Mouse (Mus musculus) thymus, postnatal 4 days (tissue): ENCODE data around the gene Tmem265.
A peak's percentile ranks its signal among the peaks of the same experiment; 100 is the strongest.

ENCODE experiments used
- DNase-seq: peaks from one replicate; pipeline ENCODE4 v3.0.0; 2021

Tmem265 gene

DNA sequence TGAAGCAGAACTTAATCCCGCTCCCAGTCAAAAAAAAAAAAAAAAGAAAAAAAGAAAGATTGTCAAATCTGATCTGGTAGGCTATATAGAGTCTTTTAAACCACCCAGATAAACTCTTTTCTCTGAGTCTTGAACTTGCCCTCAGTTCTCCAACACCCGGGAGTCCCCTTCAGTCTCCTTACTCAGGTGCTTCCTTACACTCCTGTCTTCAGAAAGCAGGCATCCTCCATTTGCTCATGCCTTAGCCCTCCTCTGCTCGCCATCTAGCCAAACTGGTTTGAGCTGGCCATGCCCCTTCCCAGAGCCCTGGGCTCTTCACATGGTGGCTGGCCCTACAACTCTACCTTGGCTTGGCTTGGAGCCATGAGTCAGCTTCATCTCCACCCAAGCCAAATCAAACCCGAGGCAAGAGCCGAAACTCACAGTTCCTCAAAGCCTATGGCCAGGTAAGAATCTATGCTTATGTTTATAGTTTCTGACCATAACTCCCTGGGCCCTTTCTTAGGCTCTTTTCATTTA, at the start of gene Tmem265:
TSS of gene Tmem265 (plus strand) at position 51 of the 519 bp plus-strand sequence.
- DNase-seq: no peak

DNA sequence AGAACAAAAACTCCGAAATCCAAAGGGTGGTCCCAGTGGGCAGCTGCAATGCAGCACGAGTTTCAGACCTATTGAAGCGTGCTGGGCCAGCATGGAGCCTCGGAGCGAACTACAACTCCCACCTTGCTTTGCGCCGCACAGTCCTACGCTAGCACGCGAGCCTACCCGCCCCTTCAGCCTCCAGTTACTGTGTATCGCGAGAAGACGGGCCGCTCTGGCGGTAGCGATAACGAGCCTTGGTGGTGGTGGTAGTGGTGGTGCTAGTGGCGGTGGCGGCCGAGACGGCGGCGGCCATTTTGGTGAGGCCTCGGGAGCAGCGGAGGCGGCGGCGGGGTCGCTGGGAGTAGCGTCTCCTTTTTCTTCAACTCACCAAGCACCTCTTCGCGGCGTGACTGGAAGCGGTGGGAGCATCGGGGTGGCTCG, 49.4 kb upstream of the Tmem265 start, which contains the start of gene Srcap:
TSS of gene Srcap (plus strand) at position 176 of the 423 bp plus-strand sequence.
- peak; percentile 95 for DNase-seq

DNA sequence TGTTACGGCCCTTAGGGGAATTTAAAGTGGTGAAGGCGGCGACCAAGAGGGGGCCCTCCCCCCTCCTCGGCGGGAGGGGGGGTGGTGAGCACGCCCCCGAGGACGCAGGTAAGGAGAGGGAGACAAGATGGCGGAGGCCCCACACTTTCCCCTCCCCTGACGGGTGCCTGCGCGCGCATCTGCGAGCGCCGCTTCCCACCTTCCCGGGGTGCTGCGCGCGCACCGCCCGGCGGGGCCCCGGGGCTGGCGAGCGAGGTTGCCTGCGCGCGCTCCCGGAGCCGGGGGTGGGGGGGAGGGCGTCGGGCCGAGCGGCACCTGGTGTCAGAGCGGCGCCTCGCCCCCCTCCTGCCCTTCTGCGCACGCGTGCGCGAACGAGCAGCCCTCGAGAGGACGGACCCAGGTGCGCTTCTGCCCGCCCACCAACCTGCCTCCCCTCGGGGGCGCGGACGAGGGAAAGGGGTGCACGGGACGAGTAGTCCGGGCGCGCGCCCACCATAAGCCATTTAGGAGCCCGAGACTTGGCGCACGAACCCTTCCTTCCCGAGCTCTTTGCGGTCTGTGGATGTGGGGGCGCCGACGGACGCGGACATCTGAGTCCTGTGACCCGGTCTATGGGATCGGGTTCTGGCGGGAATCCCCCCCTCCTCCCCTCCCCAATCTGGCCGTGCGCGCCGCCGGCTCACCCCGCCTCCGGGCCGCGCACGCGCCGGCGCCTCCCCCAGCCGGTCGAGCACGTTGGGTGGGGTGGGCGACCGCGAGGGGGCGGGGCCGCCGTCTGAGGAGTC, 48.8 kb upstream of the Tmem265 start:
- DNase-seq: peak; percentile 99

DNA sequence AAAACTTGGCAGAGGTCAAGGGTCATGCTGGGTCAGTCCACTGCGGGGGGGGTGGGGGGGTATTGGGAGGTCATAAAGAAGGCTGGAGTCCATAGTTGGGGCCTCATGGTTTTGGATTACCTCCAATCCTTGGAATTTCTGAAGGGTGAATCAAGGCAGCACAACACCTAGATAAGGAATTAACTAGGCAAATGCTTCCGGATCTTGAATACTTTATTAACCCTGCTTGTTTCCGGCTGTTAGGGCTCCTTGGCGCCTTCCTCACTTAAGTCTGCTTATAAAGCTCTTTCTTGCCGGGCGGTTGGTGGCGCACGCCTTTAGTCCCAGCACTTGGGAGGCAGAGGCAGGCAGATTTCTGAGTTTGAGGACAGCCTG, 48.2 kb upstream of the Tmem265 start:
- DNase-seq: peak; percentile 42

DNA sequence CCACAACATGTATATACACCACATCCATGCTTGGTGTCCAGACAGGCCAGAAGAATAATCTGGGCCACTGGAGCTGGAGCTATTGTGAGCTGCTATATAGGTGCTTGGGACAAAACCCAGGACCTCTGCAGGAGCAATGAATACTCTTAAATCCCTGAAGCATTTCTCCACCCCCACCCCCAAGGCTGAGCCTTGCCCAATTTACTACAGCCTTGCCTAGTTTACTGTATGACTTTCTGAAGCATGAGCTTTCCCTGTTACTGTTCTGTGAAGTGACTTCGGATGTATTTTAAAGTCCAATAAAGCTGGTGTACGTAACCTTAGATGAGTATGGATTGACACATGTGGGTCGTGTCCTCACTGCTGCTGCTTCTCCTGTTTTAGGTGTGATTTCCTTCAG, 47.4 kb upstream of the Tmem265 start:
- DNase-seq: no peak

DNA sequence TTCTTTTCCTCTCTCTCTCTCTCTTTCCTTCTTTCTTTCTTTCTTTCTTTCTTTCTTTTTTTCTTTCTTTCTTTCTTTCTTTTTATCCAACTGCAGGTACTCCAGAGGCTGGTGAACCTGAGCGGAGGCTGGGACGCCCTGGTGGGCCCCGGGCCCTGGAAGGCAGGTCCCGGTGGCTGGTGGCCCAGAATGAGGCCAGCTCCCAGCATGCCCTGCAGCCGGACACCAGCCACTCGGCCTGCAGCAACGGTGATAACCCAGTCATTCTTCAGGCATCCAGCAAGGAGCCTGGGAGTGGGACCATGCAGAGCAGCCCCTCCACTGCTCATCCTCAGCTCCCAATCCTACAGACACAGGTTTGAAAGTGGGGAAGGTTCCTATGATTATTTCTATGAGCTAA, 45.3 kb upstream of the Tmem265 start:
- no peak for DNase-seq

DNA sequence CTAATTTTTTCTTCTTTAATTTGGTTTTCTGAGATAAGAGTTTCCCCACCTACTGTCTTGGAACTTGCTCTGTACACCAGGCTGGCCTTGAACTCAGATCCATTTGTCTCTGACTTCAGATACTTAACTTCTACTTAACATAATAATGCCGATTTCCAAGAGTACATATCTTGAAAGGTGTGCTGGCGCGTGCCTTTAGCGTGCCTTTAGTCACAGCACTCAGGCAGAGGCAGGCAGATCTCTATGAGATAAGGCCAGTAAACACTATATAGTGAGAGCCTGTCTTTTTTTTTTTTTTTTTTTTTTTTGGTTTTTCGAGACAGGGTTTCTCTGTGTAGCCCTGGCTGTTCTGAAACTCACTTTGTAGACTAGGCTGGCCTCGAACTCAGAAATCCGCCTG, 44.8 kb upstream of the Tmem265 start:
- DNase-seq: no peak

DNA sequence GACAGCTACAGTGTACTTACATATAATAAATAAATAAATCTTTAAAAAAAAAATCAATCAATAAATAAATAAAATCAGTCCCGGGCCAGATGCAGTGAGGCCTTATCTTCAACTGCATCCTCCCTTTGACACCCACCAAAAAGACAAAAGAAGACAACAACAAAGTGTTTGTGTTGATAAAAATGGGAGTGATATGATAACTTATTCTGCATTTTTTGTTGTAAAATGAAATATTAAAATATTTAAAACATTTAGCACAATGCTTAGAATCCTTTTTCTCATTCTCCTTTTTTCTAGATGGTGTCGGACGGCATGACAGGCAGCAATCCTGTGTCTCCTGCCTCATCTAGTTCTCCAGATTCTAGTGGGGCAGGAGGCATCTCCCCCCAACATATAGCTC, 41.9 kb upstream of the Tmem265 start, which contains the start of gene Gm42715:
TSS of gene Gm42715 (plus strand) at position 301 of the 400 bp plus-strand sequence.
- DNase-seq: no peak

DNA sequence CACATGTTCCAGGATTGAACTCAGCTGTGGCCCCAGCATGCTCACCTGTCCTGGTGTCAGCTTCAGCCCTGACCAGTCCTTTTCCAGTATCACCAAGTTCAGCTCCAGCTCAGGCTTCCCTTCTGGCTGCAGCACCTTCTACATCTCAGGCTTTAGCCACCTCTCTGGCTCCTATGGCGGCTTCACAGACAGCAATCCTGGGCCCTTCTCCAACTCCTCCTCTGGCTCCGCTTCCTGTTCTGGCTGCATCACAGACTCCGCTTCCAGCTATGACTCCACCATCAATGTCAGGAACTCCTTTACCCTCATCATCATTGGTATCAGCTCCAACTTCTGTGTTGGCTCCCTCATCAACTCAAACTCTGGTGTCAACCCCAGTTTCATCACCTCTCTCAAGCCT, 19.5 kb upstream of the Tmem265 start:
- no peak for DNase-seq

DNA sequence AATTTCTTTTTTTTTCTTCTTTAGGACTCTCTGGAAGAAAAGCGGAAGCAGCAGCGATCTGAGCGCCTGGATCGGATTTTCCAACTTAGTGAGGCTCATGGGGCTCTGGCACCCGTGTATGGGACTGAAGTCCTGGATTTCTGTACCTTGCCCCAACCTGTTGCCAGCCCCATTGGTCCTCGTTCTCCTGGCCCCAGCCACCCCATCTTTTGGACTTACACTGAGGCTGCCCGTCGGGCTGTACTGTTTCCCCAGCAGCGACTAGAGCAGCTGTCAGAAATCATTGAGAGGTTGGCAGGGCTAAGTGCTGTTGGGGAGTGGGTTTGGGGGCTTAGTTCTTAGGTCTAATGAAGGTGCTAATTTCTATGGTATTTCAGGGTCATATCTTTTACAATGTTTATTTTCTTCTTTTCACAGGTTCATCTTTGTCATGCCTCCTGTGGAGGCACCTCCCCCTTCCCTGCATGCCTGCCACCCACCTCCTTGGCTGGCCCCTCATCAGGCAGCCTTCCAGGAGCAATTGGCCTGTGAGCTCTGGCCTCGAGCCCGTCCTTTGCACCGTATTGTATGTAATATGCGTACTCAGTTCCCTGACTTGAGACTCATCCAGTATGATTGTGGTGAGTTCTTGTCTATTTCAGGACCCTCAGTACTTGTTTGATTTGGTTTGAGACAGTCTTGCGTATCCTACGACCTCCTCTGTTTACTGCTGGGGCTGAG, 11.9 kb upstream of the Tmem265 start:
- DNase-seq: no peak

DNA sequence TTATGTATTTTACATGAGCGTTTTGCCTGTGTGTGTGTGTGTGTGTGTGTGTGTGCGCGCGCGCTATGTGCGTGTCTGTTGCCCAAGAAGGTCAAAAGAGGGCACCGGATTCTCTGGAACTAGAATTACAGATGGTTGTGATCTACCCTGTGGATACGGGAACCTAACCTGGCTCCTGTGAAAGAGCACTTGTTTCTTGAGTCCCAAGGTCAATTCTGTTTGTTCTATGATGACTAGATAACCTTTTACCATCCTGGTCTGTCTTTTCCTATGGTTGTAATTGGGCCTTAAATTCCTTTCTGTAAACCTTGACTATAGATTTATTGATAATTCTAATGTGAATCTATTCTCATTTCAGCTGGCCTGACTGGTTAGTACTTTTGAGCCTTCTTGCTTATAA, 9.6 kb upstream of the Tmem265 start:
- no peak for DNase-seq

DNA sequence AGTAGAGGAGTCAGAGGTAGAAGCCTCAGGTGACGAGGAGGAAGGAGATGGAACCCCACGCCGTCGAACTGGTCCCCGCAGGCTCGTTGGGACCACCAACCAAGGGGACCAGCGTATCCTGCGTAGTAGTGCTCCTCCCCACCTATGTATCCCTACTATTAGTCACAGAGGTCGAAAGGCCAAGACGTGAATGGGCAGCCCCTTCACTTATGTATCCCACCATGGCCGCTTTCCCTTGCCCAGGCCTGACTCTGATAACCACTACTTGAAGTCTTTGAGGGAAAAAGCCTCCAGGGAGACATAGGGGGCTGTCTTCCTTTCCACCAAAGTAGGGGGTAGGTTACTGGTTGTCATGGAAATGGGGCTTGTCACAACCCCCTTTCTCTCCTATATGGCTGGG, 610 bp upstream of the Tmem265 start:
- DNase-seq: no peak

DNA sequence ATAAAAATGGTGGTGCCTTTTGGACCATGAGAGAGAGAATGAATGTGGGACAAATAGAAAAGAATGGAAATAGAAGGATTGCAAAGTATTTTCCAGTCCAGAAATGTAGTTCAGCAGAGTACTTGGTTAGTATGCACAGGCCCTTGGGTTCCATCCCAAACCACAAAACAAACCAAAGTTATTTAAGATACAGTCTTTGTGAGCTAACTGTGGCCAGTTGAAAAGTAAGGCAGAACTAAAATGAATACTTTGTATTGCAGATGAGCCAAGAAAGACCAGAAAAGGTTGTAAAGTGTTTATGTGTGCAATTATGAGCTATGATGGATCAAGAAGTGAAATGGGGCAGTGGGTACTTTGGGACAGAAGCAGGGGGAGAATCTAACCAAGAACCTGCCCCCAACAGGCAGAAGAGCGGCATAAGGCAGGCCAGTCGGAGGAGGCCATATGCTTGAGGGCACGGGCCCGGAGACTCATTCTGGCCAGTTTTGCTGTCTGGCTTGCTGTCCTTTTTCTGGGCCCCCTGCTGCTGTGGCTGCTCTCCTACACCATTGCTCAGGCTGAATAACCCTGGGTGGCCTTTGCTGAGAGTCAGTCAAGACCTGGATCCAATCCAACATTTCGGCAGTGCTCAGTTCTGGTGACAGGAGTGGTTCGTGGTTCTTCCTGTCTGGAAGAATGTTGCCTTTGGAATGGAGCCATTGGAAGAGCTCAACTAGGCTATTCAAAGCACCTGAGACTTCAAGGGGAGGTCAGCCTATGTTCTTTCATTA, 3.4 kb downstream of the Tmem265 start:
- no peak for DNase-seq

DNA sequence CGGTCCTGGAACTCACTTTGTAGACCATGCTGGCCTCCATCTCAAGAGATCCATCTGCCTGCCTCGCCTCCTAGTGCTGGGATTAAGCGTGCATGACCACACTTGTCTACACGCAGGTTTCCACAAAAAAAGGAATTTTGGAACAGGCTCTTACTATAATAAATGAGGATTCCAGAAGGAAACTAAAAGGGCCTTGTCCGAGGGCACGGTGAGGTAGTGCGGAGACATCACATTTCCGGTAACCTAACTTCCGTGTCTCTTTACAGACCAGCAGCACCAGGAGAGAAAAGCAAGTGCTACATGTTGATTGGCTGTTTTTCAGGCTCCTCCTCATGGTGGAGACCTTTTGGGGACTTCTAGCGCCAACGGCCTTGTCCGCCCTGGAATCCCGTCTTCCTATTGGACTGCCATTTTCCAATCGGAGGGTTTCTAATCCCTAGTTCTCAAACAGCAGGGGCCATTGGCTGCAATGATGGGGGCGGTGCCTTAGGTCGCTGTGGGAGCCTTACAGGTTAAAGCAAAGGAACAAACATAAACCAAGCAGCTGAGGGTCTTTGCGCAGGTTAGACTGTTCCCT, 11.8 kb downstream of the Tmem265 start, which contains the start of gene Phkg2:
TSS of gene Phkg2 (plus strand) at position 446 of the 577 bp plus-strand sequence.
- DNase-seq: peak; percentile 84

DNA sequence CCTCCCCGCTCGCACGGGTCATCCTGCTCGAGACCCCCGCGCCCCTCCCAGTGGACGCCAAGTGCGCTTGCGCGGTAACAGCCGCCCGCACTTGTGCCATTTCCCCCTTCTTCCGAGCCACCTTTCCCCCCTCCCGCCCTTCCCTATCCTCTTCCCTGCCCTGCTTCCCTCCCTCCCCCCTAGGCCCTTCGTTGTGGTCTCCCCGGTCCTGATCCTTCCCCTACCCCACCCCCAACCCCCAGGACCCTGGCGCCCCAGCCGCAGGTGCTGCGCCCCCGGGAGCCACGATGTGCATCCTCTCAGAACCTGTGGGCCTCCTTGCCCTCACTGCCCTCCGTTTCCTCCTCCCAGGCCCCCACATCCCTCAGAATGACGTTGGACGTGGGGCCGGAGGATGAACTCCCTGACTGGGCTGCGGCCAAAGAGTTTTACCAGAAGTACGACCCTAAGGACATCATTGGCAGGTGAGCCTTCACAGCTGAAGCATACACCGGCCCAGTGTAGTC, 12.4 kb downstream of the Tmem265 start:
- no peak for DNase-seq

DNA sequence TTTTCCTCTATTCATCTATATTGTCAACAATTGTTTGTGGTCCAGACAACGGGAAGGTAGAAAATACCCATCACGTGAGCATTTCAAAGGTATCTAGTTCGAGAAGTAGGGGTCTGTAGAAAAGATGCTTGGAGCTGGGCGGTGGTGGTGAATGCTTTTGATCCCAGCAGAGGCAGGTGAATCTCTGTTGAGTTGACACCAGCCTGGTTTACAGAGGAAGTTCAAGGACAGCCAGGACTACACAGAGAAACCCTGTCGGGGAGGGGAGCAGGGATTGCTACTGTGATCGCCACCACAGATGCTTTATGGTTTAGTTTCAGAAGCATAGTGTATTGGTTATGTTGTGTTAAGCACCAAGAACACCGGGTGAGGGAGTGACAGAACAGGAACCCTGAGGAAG, 12.9 kb downstream of the Tmem265 start:
- DNase-seq: peak; percentile 15

DNA sequence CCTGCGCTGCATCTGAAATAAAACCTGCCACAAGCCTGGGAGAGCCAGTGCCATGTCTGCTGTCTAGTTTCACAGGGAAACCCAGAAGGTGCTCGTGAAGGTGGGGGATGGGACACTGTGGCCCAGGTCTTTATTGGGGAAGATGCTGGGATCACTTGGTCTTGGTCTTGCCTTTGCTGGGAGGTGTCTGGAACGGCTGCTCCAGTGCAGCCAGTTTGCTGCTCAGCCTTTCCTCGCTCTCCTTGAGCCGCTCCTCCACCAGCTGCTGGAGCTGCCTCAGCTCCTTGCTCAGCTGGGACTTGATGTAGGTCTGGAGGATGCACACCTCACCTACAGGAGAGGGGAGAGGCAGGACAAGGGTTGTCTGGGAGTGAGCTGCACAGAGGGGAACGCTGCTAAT, 22.1 kb downstream of the Tmem265 start:
- DNase-seq: no peak

DNA sequence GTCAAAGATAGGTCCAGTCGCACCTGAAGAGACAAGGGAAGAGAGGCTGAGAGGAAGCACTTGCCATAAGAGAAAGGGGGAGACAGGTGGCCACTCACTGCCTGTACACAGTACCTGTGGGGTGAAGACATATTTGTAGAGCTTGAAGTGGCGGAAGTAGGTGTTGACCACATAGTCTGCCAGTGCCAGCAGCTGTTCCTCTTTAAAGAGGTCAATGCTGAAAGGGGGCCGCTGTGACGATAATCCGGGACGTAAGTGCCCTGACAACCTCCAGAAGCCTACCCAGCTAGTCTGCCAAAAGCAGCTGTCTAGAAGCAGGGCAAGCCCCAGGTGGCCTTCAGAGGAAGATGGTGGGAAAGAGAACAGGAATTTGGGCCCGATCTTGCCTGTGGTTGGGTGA, 23.8 kb downstream of the Tmem265 start:
- no peak for DNase-seq

DNA sequence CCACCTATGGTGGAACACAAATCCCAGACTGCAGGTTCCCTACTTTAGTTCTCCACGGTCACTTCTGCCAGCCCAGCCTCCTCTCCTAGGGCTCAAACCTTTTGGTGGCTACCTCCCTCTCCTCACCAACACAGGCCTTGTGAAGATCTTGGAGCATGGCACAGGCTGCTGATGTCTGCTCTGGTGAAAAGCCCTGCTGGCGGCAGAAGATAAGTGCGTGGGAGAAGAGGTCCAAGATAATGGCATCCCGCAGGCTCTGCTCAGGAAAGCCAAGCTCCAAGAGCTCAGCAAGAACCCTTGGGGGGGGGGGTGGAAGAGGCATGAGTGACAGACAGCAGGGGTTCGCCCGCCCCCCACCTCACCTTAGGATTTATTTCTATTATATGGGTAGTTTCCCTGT, 25.0 kb downstream of the Tmem265 start:
- DNase-seq: no peak

DNA sequence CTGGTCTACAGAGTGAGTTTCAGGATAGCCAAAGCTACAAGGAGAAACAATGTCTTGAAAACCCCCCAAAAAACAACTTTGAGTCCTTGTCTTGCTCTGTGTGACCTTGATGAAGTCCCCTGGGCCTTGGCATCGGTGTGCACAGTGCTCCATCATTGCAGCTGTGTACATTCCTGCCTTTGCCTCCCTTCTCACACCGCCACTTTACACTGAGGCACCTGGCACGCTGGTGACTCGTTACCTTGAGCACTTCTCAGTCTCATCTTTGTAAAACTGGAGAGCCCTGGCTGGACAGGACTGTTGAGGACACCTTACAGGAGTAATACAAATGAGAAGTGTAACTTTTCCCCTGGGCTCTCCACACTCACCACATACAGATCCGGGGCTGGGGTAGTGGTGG, 26.0 kb downstream of the Tmem265 start:
- DNase-seq: no peak

DNA sequence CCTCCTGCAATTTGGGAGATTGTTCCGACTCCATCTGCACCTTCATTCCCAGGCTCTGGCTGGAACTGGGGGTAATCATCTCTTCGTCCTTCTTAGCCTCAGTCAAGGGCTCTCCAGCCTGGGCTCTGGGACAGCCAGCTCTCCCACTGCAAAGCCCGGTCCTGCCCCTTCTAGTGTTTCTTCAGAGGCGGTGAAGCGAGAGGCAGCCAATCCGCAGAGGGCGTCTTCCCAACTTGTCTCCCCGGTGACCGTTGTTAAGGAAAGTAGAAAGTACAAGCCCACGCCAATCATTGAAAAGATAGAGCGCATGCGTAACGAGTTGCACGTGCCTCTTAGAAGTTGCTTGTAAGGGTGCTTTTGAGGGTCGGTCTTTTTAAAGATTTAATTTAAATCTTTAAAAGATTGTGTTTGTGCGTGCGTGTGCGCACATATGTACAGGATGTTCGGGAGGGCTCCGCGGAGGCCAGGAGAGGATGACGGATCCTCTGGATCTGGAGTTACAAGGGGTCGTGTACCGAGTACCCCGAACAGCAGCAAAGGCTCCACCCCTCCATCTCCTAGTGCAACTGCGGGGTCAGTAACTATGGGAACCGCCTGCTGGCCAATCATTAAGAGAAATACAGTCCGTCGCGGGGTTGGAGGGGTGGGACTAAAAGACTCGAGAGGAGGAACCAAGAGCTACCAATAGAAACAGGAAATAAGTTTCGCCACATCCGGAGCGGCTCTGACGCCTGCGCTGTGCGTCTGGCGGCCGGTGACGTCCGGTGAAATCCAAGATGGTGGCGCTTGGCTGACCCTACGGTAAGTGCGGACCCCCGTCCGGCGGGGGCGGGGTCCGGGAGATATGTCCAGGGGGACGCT, 27.1 kb downstream of the Tmem265 start, which contains the start of the genes Ccdc189 and Rnf40:
TSS of gene Ccdc189 (minus strand) at position 585 of the 861 bp plus-strand sequence.
TSS of gene Rnf40 (plus strand) at position 757 of the 861 bp plus-strand sequence.
- peak; percentile 84 for DNase-seq
